Mouse (Mus musculus) embryonic facial prominence, embryonic 13.5 days (tissue): ENCODE data around the gene Sec63. TPM values are rescaled to one million over a fixed set of nuclear protein-coding genes. Genes with fewer than 3 reads are reported as not detected.

Source experiments
- ATAC-seq: fragments of 200-750 bp; cut with Nextera tagmentation; 2 replicates; pipeline ENCODE4 v1.8.0; 2017; ENCODE audit warnings: low read depth; ENCODE audit not compliant: insufficient number of reproducible peaks, insufficient read depth, low FRiP score, low TSS enrichment
- H3K27ac ChIP-seq: fragments of 300-500 bp; sonication (generic); 2 replicates; pipeline ENCODE4 v1.5.1; 2015; ENCODE audit warnings: moderate library complexity, mild to moderate bottlenecking, inconsistent platforms
- H3K27me3 ChIP-seq: fragments of 300-500 bp; sonication (generic); 2 replicates; pipeline ENCODE4 v1.6.1; 2015; ENCODE audit warnings: mild to moderate bottlenecking, inconsistent platforms
- H3K36me3 ChIP-seq: fragments of 300-500 bp; sonication (generic); 2 replicates; pipeline ENCODE4 v1.6.1; 2015; ENCODE audit warnings: mild to moderate bottlenecking, inconsistent platforms
- H3K4me1 ChIP-seq: fragments of 300-500 bp; sonication (generic); 2 replicates; pipeline ENCODE4 v1.6.1; 2015; ENCODE audit warnings: inconsistent platforms
- H3K4me2 ChIP-seq: fragments of 300-500 bp; sonication (generic); 2 replicates; pipeline ENCODE4 v1.6.1; 2015; ENCODE audit warnings: moderate library complexity, mild to moderate bottlenecking, inconsistent platforms
- H3K4me3 ChIP-seq: fragments of 300-500 bp; sonication (generic); 2 replicates; pipeline ENCODE4 v1.5.1; 2015; ENCODE audit warnings: mild to moderate bottlenecking, inconsistent platforms
- H3K9ac ChIP-seq: fragments of 300-500 bp; sonication (generic); 2 replicates; pipeline ENCODE4 v1.6.1; 2015; ENCODE audit warnings: mild to moderate bottlenecking, inconsistent platforms
- H3K9me3 ChIP-seq: fragments of 300-500 bp; sonication (generic); 2 replicates; pipeline ENCODE4 v1.6.1; 2016; ENCODE audit warnings: inconsistent platforms
- WGBS: fragments of 180-500 bp; shearing (Covaris S2); methylation state at CpG from one replicate; pipeline ENCODE4 v1.1.7; 2015; ENCODE audit warnings: mixed read lengths; 5-methylcytosine and 5-hydroxymethylcytosine counted together
- polyA plus RNA-seq: library from polyadenylated mRNA; unstranded; fragments of >200 nt; fragmentation: Nextera tagmentation; extraction: Ambion mirVana; gene quantifications from 2 replicates; pipeline ENCODE4 v1.2.1, GENCODE M21; 2015

Sec63 gene
- polyA plus RNA-seq, 1 experiment from 2014 or later = 25.1 TPM

DNA sequence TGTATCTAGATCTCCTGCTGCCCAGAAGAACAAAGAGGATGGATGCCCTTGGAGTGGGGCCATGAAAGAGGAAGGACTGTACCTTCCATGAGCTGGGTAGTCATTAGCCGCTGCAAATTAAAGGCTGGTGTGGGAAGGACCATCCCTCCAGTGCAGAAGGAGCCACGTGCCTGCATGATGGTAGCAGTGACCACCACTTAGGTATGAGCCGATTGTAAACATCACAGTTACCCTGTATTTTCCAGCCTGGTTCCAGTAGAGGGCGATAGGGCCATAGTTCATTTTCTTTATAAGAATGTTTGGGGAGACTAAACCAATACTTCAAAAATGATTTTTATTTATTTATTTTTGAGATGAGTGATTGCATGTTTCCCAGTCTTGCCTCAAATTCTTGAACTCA lies 71.4 kb downstream of the Sec63 start:
- Histone ChIP-seq H3K27ac (no peak overlapping the region), H3K36me3 (peaks cover 76% of the 10 kb centered on the region), H3K4me3 (no peak overlapping the region), H3K4me2 (no peak overlapping the region), H3K27me3 (no peaks in the 10 kb centered on the region), H3K4me1 (no peaks in the 10 kb centered on the region), H3K9ac (no peak overlapping the region), H3K9me3 (no peaks in the 10 kb centered on the region)
- no peak for ATAC-seq
- WGBS = 43% methylated on average over 4 of the region's 4 CpGs

DNA sequence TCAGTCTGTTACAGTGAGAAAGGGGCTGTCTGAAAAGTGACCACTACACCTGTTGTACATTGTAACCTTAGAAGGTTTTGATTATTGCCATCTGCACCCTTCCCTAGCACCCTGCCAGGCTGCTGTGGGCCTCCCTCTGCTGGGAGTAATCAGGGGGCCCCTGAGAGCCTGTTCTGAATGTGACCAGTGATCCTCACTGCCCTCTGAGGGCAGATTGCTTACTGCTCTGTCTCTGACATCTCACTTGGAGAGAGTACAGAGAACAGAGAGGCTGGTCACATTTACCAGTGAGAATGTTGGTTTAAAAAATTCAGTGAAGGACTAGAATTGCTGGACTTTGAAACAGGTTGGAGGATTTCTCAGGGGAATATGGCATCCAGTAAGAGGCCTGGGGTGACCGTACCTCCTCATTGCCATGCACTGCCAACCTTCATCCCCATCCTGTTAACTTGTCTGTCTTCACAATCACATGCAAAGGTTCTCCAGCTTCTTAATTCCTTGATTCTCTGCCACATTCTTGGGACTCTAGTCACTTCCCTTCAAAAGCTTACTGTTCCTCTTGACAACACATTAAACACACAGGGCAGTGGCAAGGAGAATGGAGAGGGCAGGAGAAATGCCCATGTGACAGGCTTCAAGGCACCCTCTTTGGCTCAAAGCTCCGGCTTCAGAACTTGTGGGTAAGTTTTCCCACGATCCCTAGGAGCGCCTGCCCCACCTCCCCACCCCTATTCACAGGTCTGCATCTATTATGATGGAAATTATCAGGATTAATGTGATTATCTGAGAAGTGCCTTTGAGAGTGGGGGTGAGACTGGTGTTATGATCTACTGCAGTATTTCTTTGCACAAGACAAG lies 72.8 kb downstream of the Sec63 start:
- 81% methylated on average over 4 of the region's 4 CpGs for WGBS
- Histone ChIP-seq H3K4me3 (no peak overlapping the region), H3K9ac (no peak overlapping the region), H3K27me3 (no peaks in the 10 kb centered on the region), H3K4me1 (no peaks in the 10 kb centered on the region), H3K4me2 (no peak overlapping the region), H3K9me3 (no peaks in the 10 kb centered on the region), H3K36me3 (peaks cover 68% of the 10 kb centered on the region), H3K27ac (no peak overlapping the region)
- ATAC-seq = no peak

DNA sequence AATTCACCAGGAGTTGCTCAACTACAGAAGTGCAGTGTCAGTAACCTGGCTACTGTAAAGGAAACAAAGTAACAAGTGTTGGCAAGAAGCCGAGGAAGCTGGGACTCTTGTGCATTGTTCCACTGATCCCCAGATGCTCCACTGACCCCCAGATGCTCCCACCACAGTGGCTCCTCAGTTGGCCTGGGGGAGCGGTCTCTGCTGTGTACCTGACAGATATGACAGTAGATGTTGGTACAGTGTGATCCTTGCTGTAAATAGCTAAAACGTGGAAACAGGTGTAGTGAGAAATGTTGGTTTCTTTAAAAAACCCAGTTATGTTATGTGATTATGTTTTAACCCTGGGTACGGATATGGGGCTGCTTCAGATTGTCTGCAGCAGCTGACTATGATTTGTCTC lies 76.8 kb downstream of the Sec63 start:
- no peaks in the 10 kb centered on the region for H3K4me1 ChIP-seq
- ATAC-seq = no peak
- H3K9ac ChIP-seq = no peak overlapping the region
- no peak overlapping the region for H3K27ac ChIP-seq
- H3K4me2 ChIP-seq = no peak overlapping the region
- peaks cover 49% of the 10 kb centered on the region for H3K36me3 ChIP-seq
- no peaks in the 10 kb centered on the region for H3K27me3 ChIP-seq
- WGBS = 83% methylated on average over 4 of the region's 4 CpGs
- no peak overlapping the region for H3K4me3 ChIP-seq
- no peaks in the 10 kb centered on the region for H3K9me3 ChIP-seq

DNA sequence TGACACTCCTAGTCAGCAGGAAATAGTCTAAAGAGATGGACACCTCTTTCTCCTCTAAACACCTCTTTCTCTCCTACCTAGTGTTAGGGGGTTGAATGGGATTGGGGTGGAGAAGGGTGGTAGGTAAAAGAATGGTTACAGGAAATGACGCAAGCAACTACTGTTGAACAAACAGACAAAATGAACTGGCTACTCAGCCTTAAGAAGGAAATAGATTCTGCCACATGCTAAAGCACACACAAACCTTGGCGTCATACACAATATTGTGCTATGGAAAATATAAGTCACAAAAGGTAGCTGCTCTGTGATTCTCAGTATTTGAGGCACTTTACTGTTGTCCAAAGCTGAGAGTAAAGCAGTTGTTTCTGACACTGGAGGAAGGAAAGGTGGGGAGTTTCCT lies 77.4 kb downstream of the Sec63 start:
- H3K4me1 ChIP-seq = no peaks in the 10 kb centered on the region
- H3K36me3 ChIP-seq = peaks cover 47% of the 10 kb centered on the region
- H3K27ac ChIP-seq = no peak overlapping the region
- no peak overlapping the region for H3K4me3 ChIP-seq
- no peak for ATAC-seq
- no peak overlapping the region for H3K4me2 ChIP-seq
- no peaks in the 10 kb centered on the region for H3K27me3 ChIP-seq
- WGBS = 99% methylated on average over 2 of the region's 2 CpGs
- H3K9me3 ChIP-seq = no peaks in the 10 kb centered on the region
- no peak overlapping the region for H3K9ac ChIP-seq

DNA sequence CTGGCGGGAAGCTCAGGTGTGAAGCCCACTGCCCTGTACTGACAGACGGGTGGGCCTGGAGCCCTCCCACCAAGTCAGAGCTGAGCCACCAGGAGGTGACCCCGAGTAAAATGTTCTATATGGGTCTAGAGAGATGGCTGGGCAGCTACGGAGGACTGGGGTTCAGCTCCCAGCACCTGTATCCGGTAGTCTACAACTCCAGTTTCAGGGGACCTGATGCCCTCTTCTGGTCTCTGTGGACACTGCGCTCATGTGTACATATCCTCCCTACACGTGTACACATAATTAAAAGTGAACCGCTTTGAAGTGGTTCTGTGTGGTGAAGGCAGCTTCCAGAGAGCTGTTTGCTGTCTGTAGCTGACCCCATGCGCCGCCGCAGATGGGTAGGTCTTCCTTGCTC lies 78.7 kb downstream of the Sec63 start:
- Histone ChIP-seq H3K36me3 (peaks cover 34% of the 10 kb centered on the region), H3K4me3 (no peak overlapping the region), H3K27me3 (no peaks in the 10 kb centered on the region), H3K27ac (no peak overlapping the region), H3K9ac (no peak overlapping the region), H3K4me2 (no peak overlapping the region), H3K4me1 (no peaks in the 10 kb centered on the region), H3K9me3 (no peaks in the 10 kb centered on the region)
- ATAC-seq = no peak
- WGBS = 93% methylated on average over 11 of the region's 11 CpGs

DNA sequence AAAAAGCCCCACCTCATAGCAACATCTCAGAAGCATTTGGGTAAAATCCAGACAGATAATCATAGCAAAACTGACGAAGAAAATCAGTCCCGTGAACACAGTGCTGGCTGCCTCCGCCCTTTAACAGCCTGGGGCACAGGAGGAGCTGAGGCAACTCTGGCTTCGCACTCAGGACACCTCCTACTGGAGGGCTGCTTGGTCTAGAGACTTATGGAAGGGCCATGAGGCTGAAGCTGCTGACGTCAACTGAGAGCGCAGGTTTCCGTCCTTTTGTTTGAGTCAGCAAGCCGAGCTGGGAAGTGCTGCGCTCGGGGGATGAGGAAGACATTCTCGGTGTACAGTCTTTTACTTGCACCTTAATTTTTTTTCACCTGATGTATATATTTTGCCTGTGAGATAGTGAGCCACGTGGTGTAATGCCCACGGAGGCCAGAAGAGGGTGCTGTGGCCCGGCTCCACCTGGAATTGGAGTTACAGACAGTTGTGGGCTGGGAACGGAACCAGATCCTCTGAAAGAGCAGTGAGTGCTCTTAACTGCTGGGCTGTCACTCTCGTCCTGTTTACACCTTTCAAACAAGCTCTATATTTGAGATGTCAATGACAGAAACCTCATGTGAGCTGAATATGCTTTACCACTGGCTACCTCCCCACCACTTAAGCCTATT lies 80.4 kb downstream of the Sec63 start:
- WGBS = 65% methylated on average over 16 of the region's 16 CpGs
- no peaks in the 10 kb centered on the region for H3K27me3 ChIP-seq
- no peak overlapping the region for H3K9ac ChIP-seq
- no peak overlapping the region for H3K4me2 ChIP-seq
- ATAC-seq = no peak
- no peaks in the 10 kb centered on the region for H3K4me1 ChIP-seq
- no peak overlapping the region for H3K27ac ChIP-seq
- H3K4me3 ChIP-seq = no peak overlapping the region
- H3K36me3 ChIP-seq = peaks cover 20% of the 10 kb centered on the region
- no peaks in the 10 kb centered on the region for H3K9me3 ChIP-seq

DNA sequence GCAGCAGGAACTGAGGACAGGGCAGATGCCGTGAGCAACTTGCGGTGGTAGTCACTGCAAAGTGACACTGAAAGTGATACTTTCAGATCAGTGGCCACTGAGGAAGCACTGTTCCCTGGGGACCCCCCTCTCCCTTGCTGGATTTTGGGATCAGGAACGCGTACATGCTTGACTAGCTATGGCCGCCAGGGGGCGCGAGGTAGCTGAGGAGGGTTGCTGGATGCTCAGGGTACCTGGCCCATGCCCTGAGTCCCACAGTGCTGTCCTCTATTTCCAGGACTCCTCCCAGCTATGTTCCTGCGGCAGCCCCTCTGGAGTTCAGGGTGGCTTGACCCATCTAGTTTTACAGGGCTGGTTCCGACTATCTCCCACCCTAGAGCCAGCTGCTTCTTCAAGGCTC lies 81.1 kb downstream of the Sec63 start:
- H3K27me3 ChIP-seq = no peaks in the 10 kb centered on the region
- H3K36me3 ChIP-seq = peaks cover 13% of the 10 kb centered on the region
- H3K4me2 ChIP-seq = no peak overlapping the region
- H3K9me3 ChIP-seq = no peaks in the 10 kb centered on the region
- peak; percentile 63; the same call in 1 of the 2 replicates for ATAC-seq
- 12% methylated on average over 9 of the region's 9 CpGs for WGBS
- no peaks in the 10 kb centered on the region for H3K4me1 ChIP-seq
- H3K4me3 ChIP-seq = no peak overlapping the region
- H3K27ac ChIP-seq = no peak overlapping the region
- no peak overlapping the region for H3K9ac ChIP-seq

DNA sequence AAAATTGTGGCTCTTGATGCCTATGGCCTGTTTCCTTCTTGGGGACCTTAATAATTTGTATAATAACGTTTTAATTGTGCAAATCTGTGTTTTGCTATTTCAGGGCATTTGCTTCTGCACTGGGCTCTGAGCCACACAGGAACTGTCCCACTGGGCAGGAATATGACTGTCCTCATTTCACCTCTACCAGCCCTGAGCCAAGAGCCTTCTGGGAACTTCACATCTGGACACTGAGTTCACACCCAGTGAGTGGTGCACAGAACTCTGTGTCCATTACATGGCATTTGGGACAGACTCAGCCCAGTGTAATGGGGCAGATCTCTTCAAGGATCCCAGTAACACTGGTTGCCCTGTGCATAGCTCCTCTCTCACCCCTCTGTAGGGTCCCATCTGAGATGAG lies 82.1 kb downstream of the Sec63 start:
- 73% methylated on average over 1 of the region's 1 CpGs for WGBS
- Histone ChIP-seq H3K27ac (no peak overlapping the region), H3K4me2 (no peak overlapping the region)

DNA sequence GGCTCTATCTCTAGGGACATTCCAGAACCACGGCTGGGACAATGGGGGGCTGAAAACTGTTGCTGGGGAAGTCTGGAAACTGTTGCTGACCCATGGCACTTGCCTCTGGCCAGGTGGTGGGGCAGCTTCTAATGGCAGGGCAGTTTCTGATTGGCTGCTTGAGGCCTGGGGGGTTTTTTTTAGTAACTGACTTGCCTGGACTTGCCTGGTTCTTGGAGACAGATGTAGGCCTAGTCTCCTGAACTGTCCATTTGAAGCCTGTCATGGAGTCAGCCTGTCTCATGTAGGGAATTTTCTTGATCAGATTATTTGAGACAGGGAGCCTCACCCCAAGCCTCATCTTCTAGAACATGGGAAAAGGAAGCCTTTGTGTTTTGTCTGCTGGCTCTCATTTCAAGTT lies 84.2 kb downstream of the Sec63 start:
- H3K9ac ChIP-seq = no peak overlapping the region
- no peaks in the 10 kb centered on the region for H3K27me3 ChIP-seq
- ATAC-seq = no peak
- H3K36me3 ChIP-seq = no peaks in the 10 kb centered on the region
- H3K4me2 ChIP-seq = no peak overlapping the region
- H3K9me3 ChIP-seq = no peaks in the 10 kb centered on the region
- no peak overlapping the region for H3K27ac ChIP-seq
- no peak overlapping the region for H3K4me3 ChIP-seq
- H3K4me1 ChIP-seq = no peaks in the 10 kb centered on the region
- WGBS = 27% methylated on average over 1 of the region's 1 CpGs

More for the DNA sequence above, 82.1 kb downstream of the Sec63 start:
- Histone ChIP-seq H3K36me3 (peaks cover 11% of the 10 kb centered on the region), H3K9ac (no peak overlapping the region), H3K4me1 (no peaks in the 10 kb centered on the region), H3K4me3 (no peak overlapping the region), H3K9me3 (no peaks in the 10 kb centered on the region), H3K27me3 (no peaks in the 10 kb centered on the region)
- no peak for ATAC-seq

DNA sequence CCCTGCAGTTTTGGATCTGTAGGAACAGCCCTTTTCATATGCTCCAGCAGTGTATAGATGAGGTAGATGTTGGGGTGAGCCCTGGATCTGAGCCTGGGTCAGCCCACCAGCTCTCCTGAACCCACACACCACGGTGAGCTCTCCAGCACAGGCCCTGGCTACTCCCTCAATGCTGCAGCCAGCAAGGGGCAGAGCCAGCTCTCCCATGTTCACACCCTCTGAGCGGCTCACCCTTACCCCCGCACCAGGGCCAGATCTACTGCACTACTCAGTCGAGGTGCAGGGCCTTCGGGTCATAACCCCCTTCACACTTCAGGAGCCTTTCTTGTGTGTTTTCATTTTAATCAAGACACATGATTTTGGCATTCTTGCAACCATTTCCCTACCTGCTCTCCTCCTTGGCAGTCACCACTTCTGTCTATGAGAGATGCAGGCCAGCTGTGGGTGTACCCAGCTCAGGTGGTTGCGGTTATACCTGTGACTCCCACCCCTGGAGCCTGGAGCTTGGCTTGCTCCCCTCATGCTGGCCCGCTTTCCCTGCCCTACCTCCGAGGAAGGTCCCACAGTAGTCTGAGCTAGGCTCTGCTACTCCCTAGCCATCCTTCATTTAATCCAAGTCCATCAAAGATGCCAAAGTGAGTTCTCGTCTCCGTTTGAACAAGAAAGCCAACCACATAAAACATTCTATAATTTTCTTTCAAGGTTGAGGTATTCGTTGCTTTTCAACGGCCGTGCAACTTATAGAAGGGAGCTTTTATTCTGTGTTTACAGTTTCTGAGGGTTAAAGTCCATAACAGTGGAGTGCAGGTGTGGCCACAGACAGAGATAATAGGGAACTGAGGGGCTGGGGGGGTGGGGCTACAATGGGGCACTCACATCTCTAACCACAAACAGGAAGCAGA lies 87.1 kb downstream of the Sec63 start:
- H3K27ac ChIP-seq = no peak overlapping the region
- WGBS = 86% methylated on average over 13 of the region's 13 CpGs
- no peaks in the 10 kb centered on the region for H3K36me3 ChIP-seq
- no peak overlapping the region for H3K4me2 ChIP-seq
- no peaks in the 10 kb centered on the region for H3K4me1 ChIP-seq
- no peaks in the 10 kb centered on the region for H3K27me3 ChIP-seq
- peaks cover 2% of the 10 kb centered on the region; the same call in 1 of the 2 replicates for H3K9me3 ChIP-seq
- no peak overlapping the region for H3K9ac ChIP-seq
- H3K4me3 ChIP-seq = no peak overlapping the region
- ATAC-seq = no peak

DNA sequence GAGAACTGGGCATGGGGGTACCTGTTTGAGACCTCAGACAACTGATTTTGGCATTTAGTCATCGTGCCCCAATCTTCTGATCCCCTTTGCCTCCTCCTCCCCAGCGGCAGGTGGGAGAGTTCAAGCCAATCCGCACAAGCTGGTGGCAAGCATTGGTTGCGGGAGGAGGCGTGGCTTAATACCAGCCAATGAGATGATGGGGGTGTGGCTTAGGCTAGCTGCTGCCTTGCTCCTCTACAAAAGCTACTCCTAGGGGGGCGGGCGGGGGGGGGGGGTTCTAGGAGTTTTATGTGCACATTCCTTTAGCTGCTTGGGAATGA lies 87.7 kb downstream of the Sec63 start:
- no peaks in the 10 kb centered on the region for H3K4me1 ChIP-seq
- peaks cover 6% of the 10 kb centered on the region; the same call in 1 of the 2 replicates for H3K9me3 ChIP-seq
- H3K4me2 ChIP-seq = no peak overlapping the region
- 87% methylated on average over 7 of the region's 7 CpGs for WGBS
- H3K27me3 ChIP-seq = no peaks in the 10 kb centered on the region
- no peak overlapping the region for H3K9ac ChIP-seq
- no peak overlapping the region for H3K27ac ChIP-seq
- H3K4me3 ChIP-seq = no peak overlapping the region
- no peaks in the 10 kb centered on the region for H3K36me3 ChIP-seq
- no peak for ATAC-seq
